Mouse (Mus musculus) CH12.LX (cell line): ENCODE results near the gene Ism2.

Experiments
- CTCF ChIP-seq, 2 experiments: IDR thresholded peaks in 1 of 2; conservative IDR thresholded peaks in 1 of 2; 2 replicates each; pipeline ENCODE4 v1.5.1; 2011 to 2012; ENCODE audit warnings: low read depth in 2 of 2, low read length in 2 of 2, improper control_type of control experiment in 1 of 2, inconsistent platforms in 1 of 2, mild to moderate bottlenecking in 1 of 2, moderate library complexity in 1 of 2
- NRF1 ChIP-seq: IDR thresholded peaks from 2 replicates; pipeline ENCODE4 v1.6.1; 2014; ENCODE audit warnings: low read depth, mild to moderate bottlenecking, inconsistent platforms, low read length, improper control_type of control experiment, moderate library complexity
- ZMIZ1 ChIP-seq: IDR thresholded peaks from 2 replicates; pipeline ENCODE4 v1.6.1; 2012; ENCODE audit warnings: low read depth, mild to moderate bottlenecking, inconsistent platforms, low read length, improper control_type of control experiment

GRCm38 (mm10) chr12:87332511-87332910, 33.0 kb upstream of the Ism2 start:
- no peak for TF ChIP-seq NRF1
- no peak for TF ChIP-seq CTCF (conservative IDR thresholded peaks at IDR 0.05 in 1 of 2, IDR thresholded peaks at IDR 0.05 in 1 of 2; ENCODE audit: low read depth in 2 of 2, low read length in 2 of 2)
- no peak for TF ChIP-seq ZMIZ1
